Mouse (Mus musculus): ENCODE data around the gene Gm10295.
A peak's percentile ranks its signal among the peaks of the same experiment; 100 is the strongest.

Gm10295 gene

GRCm38 (mm10) chr7:71351364-71351763 is at the start of gene Gm10295:
Gene Gm10295, minus strand, starts transcription at chr7:71351485.
- DNase-seq (ENCODE audit: low spot score) = no peak

- DNase-seq (ENCODE audit: low spot score) = no peak
Measured at GRCm38 (mm10) chr7:71401032-71401431, 49.7 kb upstream of the Gm10295 start.

GRCm38 (mm10) chr7:71399891-71400632 is 48.8 kb upstream of the Gm10295 start:
- no peak for DNase-seq (ENCODE audit: low spot score)

- no peak for DNase-seq (ENCODE audit: low spot score)
Measured at GRCm38 (mm10) chr7:71398959-71399756, 47.9 kb upstream of the Gm10295 start.

GRCm38 (mm10) chr7:71398389-71398788 is 47.1 kb upstream of the Gm10295 start:
- DNase-seq (ENCODE audit: low spot score) = no peak

GRCm38 (mm10) chr7:71392795-71393341 is 41.6 kb upstream of the Gm10295 start:
- no peak for DNase-seq (ENCODE audit: low spot score)

GRCm38 (mm10) chr7:71391333-71391732 is 40.0 kb upstream of the Gm10295 start:
- no peak for DNase-seq (ENCODE audit: low spot score)

- DNase-seq (ENCODE audit: low spot score) = no peak
Measured at GRCm38 (mm10) chr7:71390291-71390690, 39.0 kb upstream of the Gm10295 start.

- DNase-seq (ENCODE audit: low spot score) = no peak
Measured at GRCm38 (mm10) chr7:71386050-71386449, 34.8 kb upstream of the Gm10295 start.

- no peak for DNase-seq (ENCODE audit: low spot score)
Measured at GRCm38 (mm10) chr7:71384921-71385320, 33.6 kb upstream of the Gm10295 start.

GRCm38 (mm10) chr7:71383341-71384130 is 32.3 kb upstream of the Gm10295 start:
- DNase-seq (ENCODE audit: low spot score) = no peak

- no peak for DNase-seq (ENCODE audit: low spot score)
Measured at GRCm38 (mm10) chr7:71379826-71380825, 28.8 kb upstream of the Gm10295 start.

- DNase-seq (ENCODE audit: low spot score) = peak; percentile 5
Measured at GRCm38 (mm10) chr7:71378812-71379760, 27.8 kb upstream of the Gm10295 start.

GRCm38 (mm10) chr7:71377983-71378382 is 26.7 kb upstream of the Gm10295 start:
- DNase-seq (ENCODE audit: low spot score) = no peak

GRCm38 (mm10) chr7:71374059-71374458 is 22.8 kb upstream of the Gm10295 start:
- DNase-seq (ENCODE audit: low spot score) = no peak

GRCm38 (mm10) chr7:71371916-71372315 is 20.6 kb upstream of the Gm10295 start:
- DNase-seq (ENCODE audit: low spot score) = no peak

- DNase-seq (ENCODE audit: low spot score) = no peak
Measured at GRCm38 (mm10) chr7:71370746-71371145, 19.5 kb upstream of the Gm10295 start.

- no peak for DNase-seq (ENCODE audit: low spot score)
Measured at GRCm38 (mm10) chr7:71370128-71370527, 18.8 kb upstream of the Gm10295 start.

GRCm38 (mm10) chr7:71368543-71369181 is 17.4 kb upstream of the Gm10295 start:
- DNase-seq (ENCODE audit: low spot score) = no peak

Measured in MN1 (cell line).